Comparison of ENCODE assay signal across 7 mouse cellular contexts in the genomic region with DNA sequence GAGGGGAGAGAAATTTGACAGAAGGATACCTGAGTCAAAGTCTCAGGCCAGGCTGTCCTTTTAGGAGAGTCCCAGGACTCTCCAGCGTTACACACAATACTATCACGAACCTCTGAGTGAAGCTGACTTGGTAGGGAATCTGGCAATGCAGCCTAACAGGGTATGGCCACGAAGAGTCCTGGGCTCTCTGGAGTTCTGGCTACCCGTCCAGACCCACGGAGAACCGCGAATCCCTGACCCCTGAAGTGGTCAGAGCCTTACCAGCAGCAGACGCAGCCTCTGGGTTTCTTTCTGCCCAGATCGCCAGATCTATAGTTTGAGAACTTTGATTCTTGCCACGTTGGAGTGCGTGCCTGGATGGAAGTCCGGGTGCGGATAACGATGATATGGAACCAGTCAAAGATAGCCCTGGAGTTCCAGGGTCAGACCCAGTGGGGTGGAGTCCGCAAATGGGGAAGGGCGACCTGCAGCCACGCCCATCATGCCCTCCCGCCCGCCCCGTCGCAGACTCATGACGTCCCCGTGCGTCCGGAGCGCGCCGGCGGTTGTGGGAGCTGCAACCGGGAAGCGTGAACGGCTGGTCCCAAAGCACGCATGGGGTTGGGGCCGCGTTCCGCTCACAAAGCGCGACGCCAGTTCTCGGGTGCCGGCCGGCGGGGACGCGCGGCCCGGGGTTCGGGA. TPM values are rescaled to one million over a fixed set of nuclear protein-coding genes. Genes with fewer than 3 reads are reported as not detected.
DNase-seq lines count a peak whose midpoint lies in the region; ATAC-seq and TF ChIP-seq lines count a peak whose summit lies in the region.

Gene Dhrs1 (minus strand): TSS at position 511 of the 681 bp plus-strand sequence.
Gene Nop9 (plus strand): TSS at position 514 of the 681 bp plus-strand sequence.

- no peak for TF ChIP-seq CTCF in intestine, postnatal 0 days (IDR thresholded peaks at IDR 0.05; ENCODE audit: low read depth)

- no peaks in the 10 kb centered on the region for H3K36me3 ChIP-seq in embryonic facial prominence, embryonic 11.5 days (replicated peaks; ENCODE audit: control insufficient read depth, insufficient read depth, low read depth, low read length)
- H3K36me3 ChIP-seq in intestine, postnatal 0 days (ENCODE audit: control insufficient read depth, insufficient read depth) = peaks cover 39% of the 10 kb centered on the region
- peaks cover 49% of the 10 kb centered on the region for H3K36me3 ChIP-seq in limb, embryonic 10.5 days
- H3K36me3 ChIP-seq in midbrain, embryonic 12.5 days = peaks cover 29% of the 10 kb centered on the region

- H3K27me3 ChIP-seq in embryonic facial prominence, embryonic 11.5 days (ENCODE audit: control insufficient read depth, insufficient read depth, low read length) = no peaks in the 10 kb centered on the region
- no peaks in the 10 kb centered on the region for H3K27me3 ChIP-seq in intestine, postnatal 0 days (replicated peaks; ENCODE audit: control insufficient read depth, insufficient read depth, low read length)
- no peaks in the 10 kb centered on the region for H3K27me3 ChIP-seq in limb, embryonic 10.5 days (ENCODE audit: low read depth, poor library complexity, severe bottlenecking)
- H3K27me3 ChIP-seq in midbrain, embryonic 12.5 days = no peaks in the 10 kb centered on the region

- peak within 1 kb of the TSS; percentile 85 for H3K9ac ChIP-seq in embryonic facial prominence, embryonic 11.5 days (replicated peaks; ENCODE audit: low read length)
- H3K9ac ChIP-seq in intestine, postnatal 0 days (ENCODE audit: low read depth, low read length) = peak within 1 kb of the TSS; percentile 81
- peak within 1 kb of the TSS; percentile 83 for H3K9ac ChIP-seq in midbrain, embryonic 12.5 days (replicated peaks)

- no peak within 1 kb of the TSS for H3K27ac ChIP-seq in embryonic facial prominence, embryonic 11.5 days (replicated peaks; ENCODE audit: low read depth, low read length)
- H3K27ac ChIP-seq in intestine, postnatal 0 days (ENCODE audit: low read depth, low read length) = peak within 1 kb of the TSS; percentile 91
- H3K27ac ChIP-seq in limb, embryonic 10.5 days = peak within 1 kb of the TSS; percentile 87
- H3K27ac ChIP-seq in midbrain, embryonic 12.5 days (replicated peaks) = no peak within 1 kb of the TSS

- no peaks in the 10 kb centered on the region for H3K4me1 ChIP-seq in embryonic facial prominence, embryonic 11.5 days (ENCODE audit: control insufficient read depth, insufficient read depth, low read length)
- peaks cover 7% of the 10 kb centered on the region for H3K4me1 ChIP-seq in intestine, postnatal 0 days (replicated peaks; ENCODE audit: control insufficient read depth, insufficient read depth, low read length)
- H3K4me1 ChIP-seq in limb, embryonic 10.5 days = peaks cover 31% of the 10 kb centered on the region
- H3K4me1 ChIP-seq in midbrain, embryonic 12.5 days = peaks cover 29% of the 10 kb centered on the region

- peak; percentile 68 for ATAC-seq in embryonic facial prominence, embryonic 11.5 days (replicated peaks; ENCODE audit: insufficient number of reproducible peaks, low FRiP score, low TSS enrichment, low read depth)
- peak; percentile 85 for ATAC-seq in granulocyte monocyte progenitor cell, adult 5-6 weeks (replicated peaks; ENCODE audit: poor library complexity, severe bottlenecking)
- peak; percentile 88 for ATAC-seq in intestine, postnatal 0 days
- ATAC-seq in midbrain, embryonic 12.5 days (ENCODE audit: low FRiP score, low read depth) = peak; percentile 88

- DNase-seq in adrenal gland, postnatal 14 days = peak; percentile 95
- DNase-seq in embryonic facial prominence, embryonic 11.5 days (ENCODE audit: low spot score) = peak; percentile 88
- peak; percentile 98 for DNase-seq in limb, embryonic 10.5 days (ENCODE audit: low spot score)
- peak; percentile 76 for DNase-seq in skeletal muscle tissue, adult 2 months (ENCODE audit: low read depth, low spot score)

- no peaks in the 10 kb centered on the region for H3K9me3 ChIP-seq in embryonic facial prominence, embryonic 11.5 days (replicated peaks; ENCODE audit: control insufficient read depth, low read length)
- H3K9me3 ChIP-seq in intestine, postnatal 0 days (ENCODE audit: control insufficient read depth) = no peaks in the 10 kb centered on the region
- H3K9me3 ChIP-seq in limb, embryonic 10.5 days (replicated peaks) = no peaks in the 10 kb centered on the region
- no peaks in the 10 kb centered on the region for H3K9me3 ChIP-seq in midbrain, embryonic 12.5 days

- peak within 1 kb of the TSS; percentile 89 for H3K4me2 ChIP-seq in embryonic facial prominence, embryonic 11.5 days (ENCODE audit: low read depth, low read length)
- peak within 1 kb of the TSS; percentile 92 for H3K4me2 ChIP-seq in intestine, postnatal 0 days (replicated peaks; ENCODE audit: low read depth)
- H3K4me2 ChIP-seq in midbrain, embryonic 12.5 days (replicated peaks) = peak within 1 kb of the TSS; percentile 96

- H3K4me3 ChIP-seq in embryonic facial prominence, embryonic 11.5 days (ENCODE audit: low read depth, low read length) = peak within 1 kb of the TSS; percentile 97
- H3K4me3 ChIP-seq in intestine, postnatal 0 days (ENCODE audit: low read depth, low read length) = peak within 1 kb of the TSS; percentile 94
- H3K4me3 ChIP-seq in limb, embryonic 10.5 days = peak within 1 kb of the TSS; percentile 94
- H3K4me3 ChIP-seq in midbrain, embryonic 12.5 days = peak within 1 kb of the TSS; percentile 92

- 2% methylated on average over 36 of the region's 48 CpGs for WGBS in embryonic facial prominence, embryonic 11.5 days
- WGBS in intestine, postnatal 0 days = 1% methylated on average over 47 of the region's 48 CpGs
- WGBS in limb, embryonic 10.5 days = 2% methylated on average over 48 of the region's 48 CpGs
- 1% methylated on average over 48 of the region's 48 CpGs for WGBS in midbrain, embryonic 12.5 days

RNA-seq across cellular contexts. Expression of gene Dhrs1, which starts in this region (rescaled TPM):
- 81.5 and 93.6 TPM in 2 replicates for total RNA-seq in adrenal gland, postnatal 14 days (2021)
- polyA plus RNA-seq in embryonic facial prominence, embryonic 11.5 days (2014; fragmentation: Nextera tagmentation; extraction: Ambion mirVana) = 75.9 and 84.8 TPM in 2 replicates
- 54.7 and 67.7 TPM in 2 replicates for total RNA-seq in granulocyte monocyte progenitor cell, adult 5-6 weeks (2014; fragmentation: Nextera tagmentation)
- 18.0 and 30.7 TPM in 2 replicates for total RNA-seq in granulocyte monocyte progenitor cell, adult 5-6 weeks (2017)
- polyA plus RNA-seq in intestine, postnatal 0 days (2015; fragmentation: Nextera tagmentation; extraction: Ambion mirVana) = 466 and 476 TPM in 2 replicates
- polyA plus RNA-seq in limb, embryonic 10.5 days (2016; fragmentation: Nextera tagmentation; extraction: Ambion mirVana) = 65.2 and 67.4 TPM in 2 replicates
- 64.8 and 65.9 TPM in 2 replicates for polyA plus RNA-seq in midbrain, embryonic 12.5 days (2016; fragmentation: Nextera tagmentation; extraction: Ambion mirVana)

RNA-seq across cellular contexts. Expression of gene Nop9, which starts in this region (rescaled TPM):
- total RNA-seq in adrenal gland, postnatal 14 days (2021) = 15.9 and 16.2 TPM in 2 replicates
- polyA plus RNA-seq in embryonic facial prominence, embryonic 11.5 days (2014; fragmentation: Nextera tagmentation; extraction: Ambion mirVana) = 53.8 and 59.4 TPM in 2 replicates
- 30.9 and 36.6 TPM in 2 replicates for total RNA-seq in granulocyte monocyte progenitor cell, adult 5-6 weeks (2014; fragmentation: Nextera tagmentation)
- 35.7 and 38.6 TPM in 2 replicates for total RNA-seq in granulocyte monocyte progenitor cell, adult 5-6 weeks (2017)
- polyA plus RNA-seq in intestine, postnatal 0 days (2015; fragmentation: Nextera tagmentation; extraction: Ambion mirVana) = 14.4 and 14.9 TPM in 2 replicates
- polyA plus RNA-seq in limb, embryonic 10.5 days (2016; fragmentation: Nextera tagmentation; extraction: Ambion mirVana) = 68.7 and 71.4 TPM in 2 replicates
- polyA plus RNA-seq in midbrain, embryonic 12.5 days (2016; fragmentation: Nextera tagmentation; extraction: Ambion mirVana) = 44.1 and 45.9 TPM in 2 replicates

Comparison
In these comparisons a context has a peak if more than half of its experiments do, and no peak if none do; other contexts are left out.
1. H3K27ac ChIP-seq: peak in intestine, postnatal 0 days (single experiment) and limb, embryonic 10.5 days (single experiment); none in embryonic facial prominence, embryonic 11.5 days (single experiment) and midbrain, embryonic 12.5 days (single experiment).
2. Peak in every context shown above with its lines, with median percentiles within 50 percentile points of each other: DNase-seq, ATAC-seq, H3K4me2 ChIP-seq, H3K4me3 ChIP-seq and H3K9ac ChIP-seq.